Mouse (Mus musculus) C2C12 (cell line): ENCODE measurements around the gene Siglech. TPM values are rescaled to one million over a fixed set of nuclear protein-coding genes. Genes with fewer than 3 reads are reported as not detected.

ENCODE experiments used
- H3K27me3 ChIP-seq: one replicate; pipeline ENCODE4 v1.6.1; 2011; ENCODE audit not compliant: control insufficient read depth, insufficient read depth, insufficient read length
- H3K36me3 ChIP-seq: one replicate; pipeline ENCODE4 v1.6.1; 2011; ENCODE audit not compliant: control insufficient read depth, insufficient read depth
- H3K4me3 ChIP-seq: one replicate; pipeline ENCODE4 v1.5.1; 2011; ENCODE audit warnings: mild to moderate bottlenecking, control low read depth; ENCODE audit not compliant: poor library complexity, insufficient read depth, severe bottlenecking
- H3K79me2 ChIP-seq: one replicate; pipeline ENCODE4 v1.6.1; 2011; ENCODE audit not compliant: control insufficient read depth, insufficient read depth
- H3K79me3 ChIP-seq: one replicate; pipeline ENCODE4 v1.6.1; 2011; ENCODE audit warnings: low read depth, control low read depth
- H3ac ChIP-seq: one replicate; pipeline ENCODE3; 2011; ENCODE audit warnings: low read depth; ENCODE audit not compliant: control insufficient read depth, insufficient read length
- CEBPB ChIP-seq: IDR thresholded peaks from one replicate; pipeline ENCODE4 v1.6.1; 2011; ENCODE audit warnings: low read depth, mild to moderate bottlenecking, control low read depth, moderate library complexity
- CTCF ChIP-seq: IDR thresholded peaks from one replicate; pipeline ENCODE4 v1.5.1; 2011; ENCODE audit not compliant: control insufficient read depth, insufficient read depth, insufficient read length
- FOSL1 ChIP-seq: IDR thresholded peaks from one replicate; pipeline ENCODE4 v1.8.0; 2011; ENCODE audit warnings: mild to moderate bottlenecking, low read length; ENCODE audit not compliant: poor library complexity, insufficient read depth, severe bottlenecking
- MAX ChIP-seq: IDR thresholded peaks from one replicate; pipeline ENCODE4 v1.6.1; 2011; ENCODE audit warnings: mild to moderate bottlenecking, control low read depth
- MYOD1 ChIP-seq: IDR thresholded peaks from one replicate; pipeline ENCODE4 v1.6.1; 2011; ENCODE audit warnings: low read depth; ENCODE audit not compliant: control insufficient read depth, insufficient read length
- MYOG ChIP-seq: IDR thresholded peaks from one replicate; pipeline ENCODE4 v1.6.1; 2011; ENCODE audit not compliant: control insufficient read depth, insufficient read length; ENCODE audit errors: extremely low read depth
- USF1 ChIP-seq: IDR thresholded peaks from one replicate; pipeline ENCODE4 v1.6.1; 2011; ENCODE audit warnings: low read depth, mild to moderate bottlenecking, control low read depth, moderate library complexity
- long read RNA-seq, 2 experiments: library from polyadenylated mRNA; unstranded; transcript quantifications; one replicate each; pipeline ENCODE4 v2.0.0; 2019 to 2020
- polyA plus RNA-seq: library from polyadenylated mRNA; unstranded; fragments of >200 nt; fragmentation: generic; extraction: Trizol; gene quantifications from one replicate; pipeline ENCODE4 v1.2.1, GENCODE M21; 2012; ENCODE audit warnings: missing spikeins

Gene Siglech
- polyA plus RNA-seq: not detected
- long read RNA-seq, experiment 1: 0 reads
- long read RNA-seq, experiment 2: 0 reads

DNA sequence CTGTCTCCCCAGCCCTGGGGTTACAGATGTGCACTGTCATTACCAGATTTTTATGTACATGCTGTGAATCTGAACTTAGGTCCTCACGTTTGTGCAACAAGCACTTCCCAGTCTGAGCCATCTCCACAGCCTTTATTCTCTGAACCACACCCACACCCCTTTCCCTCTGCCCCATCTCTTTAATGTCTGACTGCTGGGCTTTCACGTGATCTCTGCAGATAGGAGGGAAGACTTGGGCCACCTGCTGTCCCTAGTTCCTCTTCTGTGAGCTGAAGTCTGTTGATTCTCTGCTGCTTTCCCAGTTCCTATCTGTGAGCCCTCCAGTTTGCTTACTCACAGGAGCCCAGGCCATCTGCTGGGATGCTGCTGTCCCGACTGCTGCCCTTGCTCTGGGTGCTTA lies at the start of gene Siglech:
TSS of gene Siglech (plus strand) at position 253 of the 400 bp plus-strand sequence.
- Histone ChIP-seq H3K79me3 (no peaks in the 10 kb centered on the region), H3K27me3 (peaks cover 5% of the 10 kb centered on the region), H3K4me3 (no peak within 1 kb of the TSS), H3K79me2 (no peaks in the 10 kb centered on the region), H3K36me3 (no peaks in the 10 kb centered on the region), H3ac (no peak within 1 kb of the TSS)
- TF ChIP-seq CEBPB: no peak
- TF ChIP-seq CTCF: no peak
- no peak for TF ChIP-seq MYOD1
- no peak for TF ChIP-seq MAX
- no peak for TF ChIP-seq MYOG
- TF ChIP-seq USF1: no peak
- TF ChIP-seq FOSL1: no peak

- no peaks in the 10 kb centered on the region for H3K79me3 ChIP-seq
- H3K79me2 ChIP-seq: no peaks in the 10 kb centered on the region
- no peak overlapping the region for H3ac ChIP-seq
- H3K4me3 ChIP-seq: no peak overlapping the region
- H3K27me3 ChIP-seq: no peaks in the 10 kb centered on the region
- no peaks in the 10 kb centered on the region for H3K36me3 ChIP-seq
- no peak for TF ChIP-seq CEBPB
These were observed 45.3 kb upstream of the Siglech start for GRCm38 (mm10) chr7:55722673-55723072.

GRCm38 (mm10) chr7:55728903-55729302 lies 39.1 kb upstream of the Siglech start:
- no peaks in the 10 kb centered on the region for H3K36me3 ChIP-seq
- H3K4me3 ChIP-seq: no peak overlapping the region
- TF ChIP-seq USF1 (no peak), MYOD1 (no peak), CEBPB (no peak), CTCF (no peak), MAX (no peak), MYOG (no peak), FOSL1 (no peak)
- no peaks in the 10 kb centered on the region for H3K27me3 ChIP-seq
- no peaks in the 10 kb centered on the region for H3K79me3 ChIP-seq
- H3ac ChIP-seq: no peak overlapping the region
- no peaks in the 10 kb centered on the region for H3K79me2 ChIP-seq

- Histone ChIP-seq H3K4me3 (no peak overlapping the region), H3K36me3 (no peaks in the 10 kb centered on the region), H3K79me3 (no peaks in the 10 kb centered on the region), H3ac (no peak overlapping the region), H3K27me3 (no peaks in the 10 kb centered on the region), H3K79me2 (no peaks in the 10 kb centered on the region)
- TF ChIP-seq MYOD1: no peak
- no peak for TF ChIP-seq CTCF
- no peak for TF ChIP-seq FOSL1
- TF ChIP-seq USF1: no peak
- no peak for TF ChIP-seq MYOG
- TF ChIP-seq CEBPB: no peak
- TF ChIP-seq MAX: no peak
These were observed 33.5 kb upstream of the Siglech start for GRCm38 (mm10) chr7:55734483-55734882.

- no peak overlapping the region for H3K4me3 ChIP-seq
- H3K79me2 ChIP-seq: no peaks in the 10 kb centered on the region
- no peaks in the 10 kb centered on the region for H3K79me3 ChIP-seq
- no peaks in the 10 kb centered on the region for H3K36me3 ChIP-seq
- no peaks in the 10 kb centered on the region for H3K27me3 ChIP-seq
- TF ChIP-seq CEBPB (no peak), CTCF (no peak), MYOG (no peak), USF1 (no peak), MYOD1 (no peak), MAX (no peak), FOSL1 (no peak)
- no peak overlapping the region for H3ac ChIP-seq
These were observed 30.7 kb upstream of the Siglech start for GRCm38 (mm10) chr7:55737125-55737912.

- H3K4me3 ChIP-seq: no peak overlapping the region
- no peak overlapping the region for H3ac ChIP-seq
- no peak for TF ChIP-seq MAX
- TF ChIP-seq USF1: no peak
- no peak for TF ChIP-seq CEBPB
- TF ChIP-seq CTCF: no peak
- TF ChIP-seq MYOG: no peak
- TF ChIP-seq FOSL1: no peak
- no peak for TF ChIP-seq MYOD1
- H3K27me3 ChIP-seq: no peaks in the 10 kb centered on the region
- no peaks in the 10 kb centered on the region for H3K36me3 ChIP-seq
- H3K79me2 ChIP-seq: no peaks in the 10 kb centered on the region
- H3K79me3 ChIP-seq: no peaks in the 10 kb centered on the region
These were observed 24.2 kb upstream of the Siglech start for GRCm38 (mm10) chr7:55743614-55744267.
